Mouse (Mus musculus) monocyte, adult 5-6 weeks (primary cell): ENCODE results near the gene Brwd1. TPM values are rescaled to one million over a fixed set of nuclear protein-coding genes. Genes with fewer than 3 reads are reported as not detected.
A peak's percentile ranks its signal among the peaks of the same experiment; 100 is the strongest.
"Not testable (repeated sequence)": the region's sequence is repeated elsewhere in the genome, so short reads cannot be mapped to it uniquely, and the experiment has no call there.

ENCODE experiments used
- ATAC-seq: fragments of 153-309, 156-312 bp; replicated peaks from 2 replicates; pipeline ENCODE4 v1.8.0; 2017; ENCODE audit warnings: mild to moderate bottlenecking; ENCODE audit not compliant: low TSS enrichment, insufficient number of reproducible peaks, severe bottlenecking, poor library complexity, low FRiP score
- total RNA-seq: library from RNA; stranded (forward); fragments of 200-1000, 200-491, 200-594 nt; gene quantifications from 3 replicates; pipeline ENCODE4 v1.2.3, GENCODE M21; 2017

Brwd1 gene
- total RNA-seq, 1 experiment from 2014 or later = 111 TPM

DNA sequence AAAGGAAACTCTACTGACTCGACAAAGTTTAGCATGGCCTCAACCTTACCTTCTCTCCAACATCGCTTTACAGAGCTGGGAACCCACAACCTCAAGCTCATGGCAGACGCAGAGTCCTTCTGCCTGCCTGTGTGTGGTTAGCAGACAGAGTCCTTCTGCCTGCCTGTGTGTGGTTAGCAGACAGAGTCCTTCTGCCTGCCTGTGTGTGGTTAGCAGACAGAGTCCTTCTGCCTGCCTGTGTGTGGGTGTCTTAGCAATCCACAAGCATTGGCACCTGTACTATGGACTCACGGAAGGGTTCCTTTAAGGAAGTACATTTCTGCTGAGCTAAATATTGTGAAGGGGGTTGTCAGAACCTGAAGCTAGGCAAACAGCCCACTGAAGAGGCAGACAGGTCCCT is 87.8 kb downstream of the Brwd1 start:
- ATAC-seq = not testable (repeated sequence)

DNA sequence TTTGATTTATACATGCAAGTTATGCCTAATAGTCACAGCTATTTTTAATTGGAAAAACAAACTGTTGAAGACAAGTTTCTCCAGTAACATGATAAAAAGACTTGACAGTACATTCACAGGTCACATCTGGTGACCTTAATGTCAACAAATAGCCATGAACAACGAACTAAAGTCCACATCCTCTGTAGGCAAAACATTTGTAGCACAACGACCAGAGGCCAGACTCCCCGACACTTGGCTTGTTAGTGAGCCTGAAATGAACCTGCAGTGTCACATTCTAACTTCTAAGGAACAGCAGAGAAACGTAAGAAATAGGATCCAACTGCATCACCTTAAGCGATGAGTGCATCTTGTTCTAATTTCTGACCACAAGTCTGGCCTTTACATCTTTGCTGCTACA is 89.7 kb downstream of the Brwd1 start:
- no peak for ATAC-seq

- no peak for ATAC-seq
Observed at GRCm38 (mm10) chr16:95991122-95991900, 91.0 kb downstream of the Brwd1 start.

DNA sequence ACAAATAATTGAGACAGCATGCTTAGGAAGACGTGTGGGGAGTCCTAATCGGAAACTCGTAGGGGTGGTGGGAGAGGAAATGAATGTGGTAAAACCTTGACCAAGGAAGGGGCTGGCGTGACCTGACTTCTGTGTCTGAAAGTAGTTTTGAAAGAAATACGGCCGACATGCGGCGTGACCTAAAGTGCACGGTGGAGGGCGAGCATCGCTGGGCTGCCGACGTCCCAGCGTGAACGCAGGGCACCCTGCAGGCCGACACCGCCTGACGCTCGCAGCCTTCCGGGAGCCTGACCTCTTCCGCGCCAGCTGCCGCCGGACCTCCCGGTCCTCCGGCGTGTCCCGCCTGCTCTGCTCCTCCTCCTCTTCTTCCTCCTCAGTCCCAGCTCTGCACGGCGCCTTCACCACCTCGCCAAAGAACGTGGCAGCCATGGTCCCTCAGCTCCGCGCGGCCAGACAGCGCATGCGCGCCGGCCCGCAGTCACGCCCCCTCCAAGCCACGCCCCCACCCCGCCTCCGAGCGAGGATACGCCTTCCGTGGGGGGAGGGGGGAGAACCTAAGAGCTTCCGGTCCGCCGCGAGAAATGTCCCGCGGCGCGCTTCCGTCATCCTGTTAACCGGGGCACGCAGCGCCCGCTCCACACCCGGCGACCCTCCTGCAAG is 91.7 kb downstream of the Brwd1 start, which contains the start of gene Psmg1:
Psmg1 (minus strand) TSS at position 499 of the 660 bp plus-strand sequence.
- ATAC-seq = peak; percentile 84

- ATAC-seq = no peak; the same call in 1 of the 2 replicates
Observed at GRCm38 (mm10) chr16:95984911-95985310, 97.4 kb downstream of the Brwd1 start.

- no peak for ATAC-seq
Observed at GRCm38 (mm10) chr16:95983601-95984000, 98.7 kb downstream of the Brwd1 start.

GRCm38 (mm10) chr16:95970841-95971240 is 111.5 kb downstream of the Brwd1 start:
- ATAC-seq = no peak

DNA sequence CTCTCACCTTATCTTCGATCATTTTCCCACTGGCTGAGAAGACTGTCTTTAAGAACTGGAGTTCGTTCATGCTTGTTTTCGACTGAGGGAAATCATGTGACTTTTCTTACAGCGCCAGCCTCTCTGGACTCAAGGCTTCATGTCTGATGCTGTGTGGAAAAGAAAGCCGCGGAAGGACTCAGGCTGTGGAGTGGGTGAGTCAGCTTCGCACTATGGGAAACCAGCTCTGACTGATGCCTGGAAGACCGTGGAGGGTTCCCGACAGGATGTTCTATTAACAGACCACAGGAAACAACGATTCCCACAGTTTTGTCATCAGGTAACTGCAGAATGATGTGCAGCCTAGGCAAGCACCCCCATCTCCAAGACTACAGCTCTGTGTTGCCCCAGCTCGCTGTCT is 114.9 kb downstream of the Brwd1 start:
- no peak for ATAC-seq

DNA sequence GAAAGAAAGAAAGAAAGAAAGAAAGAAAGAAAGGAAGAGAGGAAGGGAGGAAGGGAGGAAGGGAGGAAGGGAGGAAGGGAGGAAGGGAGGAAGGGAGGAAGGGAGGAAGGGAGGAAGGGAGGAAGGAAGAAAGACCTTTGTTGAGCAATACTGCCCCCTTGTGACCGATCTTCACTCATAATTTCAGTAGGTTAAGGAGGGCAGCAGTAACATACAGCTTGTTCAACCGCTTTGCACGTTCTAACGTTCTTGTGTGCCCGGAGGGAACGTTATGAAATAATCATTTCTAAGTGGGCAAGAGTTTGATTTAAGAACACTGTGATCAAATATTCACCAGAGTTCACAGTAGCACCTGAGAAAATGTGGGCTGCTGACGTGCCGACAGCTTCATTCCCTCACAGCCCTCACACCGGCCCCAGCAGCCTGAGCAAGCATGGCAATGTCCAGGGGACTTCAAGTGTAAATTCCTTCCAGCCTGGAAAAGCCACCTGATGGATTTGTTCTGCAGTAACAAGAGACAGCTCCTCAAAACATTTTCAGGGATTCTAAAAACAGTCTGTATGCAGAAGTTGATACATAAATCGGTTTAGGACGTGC is 117.8 kb downstream of the Brwd1 start:
- ATAC-seq = no peak

DNA sequence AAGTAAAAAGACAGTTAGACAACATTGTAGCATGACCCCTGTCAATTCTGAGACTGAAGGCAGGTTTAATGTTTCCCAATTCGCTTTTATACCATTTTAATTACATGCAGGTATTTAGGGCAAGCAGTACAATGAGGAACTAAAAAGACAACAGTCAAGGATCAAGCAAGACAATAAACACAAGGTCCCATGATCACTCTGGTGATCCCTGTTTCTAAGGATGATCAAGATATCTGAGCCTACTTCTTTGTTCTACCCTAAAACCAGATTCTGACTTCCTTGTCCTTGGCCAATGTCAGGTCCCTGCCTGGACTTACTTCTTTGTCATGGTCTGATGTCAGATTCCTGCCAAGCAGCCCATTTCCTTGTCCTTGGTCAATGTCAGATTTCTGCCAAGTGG is 120.8 kb downstream of the Brwd1 start:
- not testable (repeated sequence) for ATAC-seq

DNA sequence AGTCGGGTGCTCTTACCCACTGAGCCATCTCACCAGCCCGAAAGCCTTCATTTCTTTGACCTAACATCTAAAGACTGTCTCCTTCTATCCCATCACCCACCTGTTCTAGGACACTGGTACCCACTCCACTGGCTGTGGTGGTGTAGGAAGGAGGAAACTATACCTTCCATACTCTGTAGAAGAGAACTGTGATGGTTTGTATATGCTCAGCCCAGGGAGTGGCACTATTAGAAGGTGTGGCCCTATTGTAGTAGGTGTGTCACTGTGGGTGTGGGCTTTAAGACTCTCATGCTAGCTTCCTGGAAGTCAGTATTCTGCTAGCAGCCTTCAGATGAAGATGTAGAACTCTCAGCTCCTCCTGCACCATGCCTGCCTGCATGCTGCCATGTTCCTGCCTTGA is 121.6 kb downstream of the Brwd1 start:
- ATAC-seq = not testable (repeated sequence)

DNA sequence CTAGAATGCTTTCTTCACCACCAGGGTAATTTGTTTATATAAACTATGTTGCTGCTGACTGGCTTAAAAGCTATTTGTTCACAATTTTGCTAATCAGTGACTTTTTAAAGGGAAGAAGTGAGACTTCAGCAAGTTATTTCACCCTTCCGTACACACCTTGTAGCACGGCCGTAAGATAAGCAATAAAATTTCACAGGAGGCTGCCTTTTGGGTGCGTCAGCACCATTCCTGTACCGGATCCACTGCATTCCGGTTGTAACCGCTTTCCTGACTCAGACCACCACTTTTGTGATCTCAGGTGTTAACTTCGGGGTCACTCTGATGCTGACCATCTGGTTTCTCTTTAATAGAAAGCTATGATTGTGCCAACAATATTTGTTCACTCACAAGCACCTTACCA is 124.2 kb downstream of the Brwd1 start:
- ATAC-seq = no peak

DNA sequence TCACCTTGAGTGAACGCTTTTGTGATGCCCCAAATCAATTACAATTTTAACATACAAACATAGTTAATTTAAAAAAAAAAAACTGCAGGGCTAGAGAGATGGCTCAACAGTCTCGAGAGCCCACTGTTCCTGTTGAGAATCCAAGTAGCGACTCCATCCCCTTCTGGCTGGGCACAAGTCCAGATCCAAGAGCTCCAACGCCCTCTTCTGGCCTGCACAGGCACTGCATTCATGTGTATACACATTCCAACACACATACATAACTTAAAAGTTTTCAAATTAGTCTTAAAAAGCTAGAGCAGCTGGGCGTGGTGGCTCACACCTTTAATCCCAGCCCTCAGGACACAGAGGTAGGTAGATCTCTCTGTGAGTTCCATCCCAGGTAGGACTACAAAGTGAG is 125.7 kb downstream of the Brwd1 start:
- no peak for ATAC-seq

GRCm38 (mm10) chr16:95955716-95956346 is 126.5 kb downstream of the Brwd1 start:
- ATAC-seq = peak; percentile 85

- ATAC-seq = no peak
Observed at GRCm38 (mm10) chr16:95954341-95954740, 128.0 kb downstream of the Brwd1 start.

GRCm38 (mm10) chr16:95953159-95953650 is 129.1 kb downstream of the Brwd1 start:
- no peak for ATAC-seq

DNA sequence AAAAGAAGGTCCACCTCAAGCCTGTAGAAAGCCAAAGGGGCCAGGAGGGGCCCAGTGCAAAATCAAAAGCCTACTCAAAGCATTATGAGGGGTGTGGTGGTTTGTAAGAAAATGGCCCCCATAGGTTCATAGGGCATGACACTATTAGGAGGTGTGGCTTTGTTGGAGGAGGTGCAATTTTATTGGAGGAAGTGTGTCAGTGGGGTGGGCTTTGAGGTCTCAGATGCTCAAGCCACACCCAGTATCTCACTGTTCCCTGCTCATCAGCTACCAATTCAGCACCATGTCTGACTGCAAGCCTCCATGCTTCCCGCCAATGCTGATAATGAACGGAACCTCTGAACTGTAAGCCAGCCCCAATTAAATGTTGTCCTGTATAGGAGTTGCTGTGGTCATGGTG is 130.9 kb downstream of the Brwd1 start:
- no peak for ATAC-seq

- peak; percentile 55 for ATAC-seq
Observed at GRCm38 (mm10) chr16:95945389-95946311, 136.7 kb downstream of the Brwd1 start.
